Mouse (Mus musculus) erythroblast, embryonic 14.5 days (primary cell): ENCODE data around the gene Cacna1c. TPM values are rescaled to one million over a fixed set of nuclear protein-coding genes. Genes with fewer than 3 reads are reported as not detected.

Source experiments
- H3K27me3 ChIP-seq: 2 replicates; pipeline ENCODE4 v1.6.1; 2012; ENCODE audit warnings: inconsistent platforms; ENCODE audit not compliant: control insufficient read depth
- H3K36me3 ChIP-seq: 2 replicates; pipeline ENCODE4 v1.6.1; 2012; ENCODE audit warnings: mild to moderate bottlenecking, inconsistent platforms; ENCODE audit not compliant: control insufficient read depth
- H3K4me1 ChIP-seq: 2 replicates; pipeline ENCODE4 v1.6.1; 2012; ENCODE audit warnings: inconsistent platforms; ENCODE audit not compliant: control insufficient read depth
- H3K4me3 ChIP-seq: replicated peaks from 2 replicates; pipeline ENCODE3; 2012; ENCODE audit warnings: moderate library complexity, mild to moderate bottlenecking, inconsistent platforms
- H3K9me3 ChIP-seq: 2 replicates; pipeline ENCODE4 v1.6.1; 2012; ENCODE audit warnings: low read length, inconsistent platforms, mixed read lengths; ENCODE audit not compliant: control insufficient read depth
- GATA1 ChIP-seq: IDR thresholded peaks from 2 replicates; pipeline ENCODE4 v1.6.1; 2012; ENCODE audit warnings: low read length, inconsistent platforms, mixed read lengths
- TAL1 ChIP-seq: IDR thresholded peaks from 3 replicates; pipeline ENCODE4 v1.6.1; 2012; ENCODE audit warnings: low read length, inconsistent platforms, mixed read lengths
- polyA plus RNA-seq: library from polyadenylated mRNA; stranded (reverse); fragments of >175 nt; gene quantifications from 2 replicates; pipeline ENCODE4 v1.2.3, GENCODE M21; 2012

The Cacna1c gene
- polyA plus RNA-seq, 1 experiment, result 0.14 TPM

DNA sequence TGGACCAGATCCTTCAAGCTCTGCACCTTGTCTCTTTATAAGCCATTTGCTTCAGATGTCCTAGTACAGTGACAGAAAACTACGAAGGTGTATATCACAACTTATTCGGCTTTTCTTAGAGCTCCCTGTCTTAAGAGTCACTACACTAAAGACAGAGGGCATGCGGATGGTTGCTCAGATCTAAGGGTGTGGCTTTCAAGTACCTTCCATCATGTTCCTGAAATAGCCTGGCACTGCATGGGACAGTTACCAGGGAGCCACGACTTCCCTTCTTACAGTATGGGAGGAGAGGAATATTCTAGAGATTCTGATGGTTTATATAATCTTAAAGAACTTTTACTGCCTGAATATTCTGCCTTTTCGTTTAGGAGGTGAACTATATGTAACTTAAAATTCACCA lies 289.3 kb downstream of the Cacna1c start:
- H3K27me3 ChIP-seq, result no peaks in the 10 kb centered on the region
- H3K9me3 ChIP-seq, result peaks cover 4% of the 10 kb centered on the region; the same call in 1 of the 2 replicates
- H3K4me3 ChIP-seq, result no peak overlapping the region
- no peaks in the 10 kb centered on the region for H3K4me1 ChIP-seq
- TF ChIP-seq TAL1, result no peak
- no peak for TF ChIP-seq GATA1
- H3K36me3 ChIP-seq, result no peaks in the 10 kb centered on the region

DNA sequence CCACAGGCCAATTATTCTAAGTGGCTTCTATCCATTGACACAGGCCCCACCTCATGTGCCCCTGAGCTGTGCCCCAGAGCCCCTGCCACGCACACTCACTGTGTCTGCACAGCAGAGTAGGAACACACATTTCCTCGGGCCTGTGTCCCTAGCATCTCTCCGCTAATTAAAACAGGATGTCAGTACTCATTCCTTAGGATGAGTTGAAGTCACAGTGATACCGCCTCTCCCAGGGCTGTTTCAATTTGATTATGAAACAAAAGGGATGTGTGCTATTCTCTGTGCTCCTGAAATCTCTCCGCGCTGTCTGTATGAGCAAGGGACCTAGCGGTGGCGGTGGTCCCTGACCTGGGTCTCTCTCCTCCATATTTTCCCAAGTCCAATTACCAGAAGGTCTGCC lies 296.5 kb downstream of the Cacna1c start:
- Histone ChIP-seq H3K36me3 (no peaks in the 10 kb centered on the region), H3K4me1 (no peaks in the 10 kb centered on the region), H3K9me3 (no peaks in the 10 kb centered on the region), H3K4me3 (no peak overlapping the region), H3K27me3 (no peaks in the 10 kb centered on the region)
- no peak for TF ChIP-seq TAL1
- TF ChIP-seq GATA1, result no peak

DNA sequence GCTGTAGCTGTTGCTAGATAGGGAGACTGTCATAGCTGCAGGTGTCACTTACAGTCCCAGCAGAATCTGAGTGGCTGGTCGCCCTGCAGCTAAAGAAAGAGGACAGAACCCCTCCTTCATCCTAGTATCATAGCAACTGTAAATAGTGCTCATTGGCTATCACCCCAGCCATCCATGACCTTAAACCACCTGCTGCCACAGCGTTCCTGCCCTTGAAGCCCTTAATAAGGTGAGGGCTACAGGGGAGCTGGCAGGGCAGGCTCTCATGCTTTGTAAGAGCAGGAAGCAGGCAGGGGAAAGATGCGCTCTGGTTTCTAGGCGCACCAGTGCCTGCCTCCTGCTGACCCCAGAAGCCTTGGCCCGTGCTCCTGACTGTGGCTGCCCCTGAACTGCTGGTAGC lies 299.1 kb downstream of the Cacna1c start:
- Histone ChIP-seq H3K4me1 (no peaks in the 10 kb centered on the region), H3K27me3 (no peaks in the 10 kb centered on the region), H3K36me3 (no peaks in the 10 kb centered on the region), H3K4me3 (no peak overlapping the region), H3K9me3 (no peaks in the 10 kb centered on the region)
- TF ChIP-seq TAL1 (no peak), GATA1 (no peak)

DNA sequence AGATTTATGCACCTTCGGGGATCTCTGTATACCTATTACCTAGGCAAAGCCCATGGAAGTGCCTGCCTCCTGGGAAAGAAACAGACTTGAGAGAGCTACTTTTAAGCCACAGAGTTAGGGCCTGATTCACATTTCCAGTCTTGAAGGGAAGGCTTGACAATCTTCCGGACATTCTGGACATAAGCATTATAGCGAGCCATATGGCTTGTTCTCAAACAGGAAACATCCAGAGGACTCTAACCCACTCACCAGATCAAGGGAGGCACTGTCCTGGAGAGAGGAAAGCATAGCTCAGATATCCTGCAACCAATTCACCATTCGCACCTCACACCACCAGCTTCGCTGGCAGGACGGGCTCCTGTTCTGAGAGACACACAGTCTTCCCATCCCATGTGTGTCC lies 302.2 kb downstream of the Cacna1c start:
- H3K4me3 ChIP-seq, result no peak overlapping the region
- H3K27me3 ChIP-seq, result no peaks in the 10 kb centered on the region
- H3K9me3 ChIP-seq, result no peaks in the 10 kb centered on the region
- H3K36me3 ChIP-seq, result no peaks in the 10 kb centered on the region
- no peak for TF ChIP-seq GATA1
- no peak for TF ChIP-seq TAL1
- no peaks in the 10 kb centered on the region for H3K4me1 ChIP-seq

DNA sequence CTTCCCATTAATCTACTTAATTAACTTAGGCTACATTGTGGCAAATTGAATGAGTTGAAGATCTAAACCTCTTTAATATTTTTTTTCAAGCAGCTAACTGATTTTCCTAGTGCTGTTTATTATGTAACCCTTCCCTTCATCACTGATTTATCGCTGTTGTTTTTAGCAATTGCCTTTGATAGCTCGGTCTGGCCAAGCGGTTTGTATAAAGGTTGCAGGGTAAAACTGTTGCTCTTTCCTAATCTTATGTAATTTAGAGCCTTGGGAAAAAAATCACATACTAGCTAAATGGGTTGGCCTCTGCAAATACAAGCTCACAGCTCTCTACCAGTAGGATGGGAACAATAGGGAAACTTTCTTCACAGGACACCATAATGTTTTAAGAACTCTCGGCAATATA lies 306.8 kb downstream of the Cacna1c start:
- no peak for TF ChIP-seq TAL1
- no peaks in the 10 kb centered on the region for H3K4me1 ChIP-seq
- no peaks in the 10 kb centered on the region for H3K27me3 ChIP-seq
- no peak overlapping the region for H3K4me3 ChIP-seq
- H3K36me3 ChIP-seq, result no peaks in the 10 kb centered on the region
- H3K9me3 ChIP-seq, result no peaks in the 10 kb centered on the region

DNA sequence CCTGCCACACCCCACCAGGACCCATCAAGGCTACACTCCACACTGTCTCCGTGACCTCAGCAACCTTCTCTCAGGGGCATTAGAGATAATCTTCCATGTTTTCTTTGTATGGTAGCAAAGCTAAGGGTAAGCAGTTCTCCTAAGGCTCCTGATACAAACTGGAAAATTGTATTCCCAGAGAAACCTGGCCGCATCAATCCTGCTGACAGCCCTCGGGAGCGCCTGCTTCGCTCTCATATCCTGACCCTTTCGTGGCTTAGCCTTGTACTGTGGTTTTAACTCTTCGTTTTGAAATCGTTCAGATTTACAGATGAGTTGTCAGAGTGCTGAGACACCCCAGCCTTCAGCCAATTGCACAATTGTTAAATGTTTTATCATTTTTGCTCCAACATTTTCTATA lies 309.2 kb downstream of the Cacna1c start:
- H3K4me1 ChIP-seq, result no peaks in the 10 kb centered on the region
- H3K27me3 ChIP-seq, result no peaks in the 10 kb centered on the region
- H3K9me3 ChIP-seq, result no peaks in the 10 kb centered on the region
- TF ChIP-seq GATA1 (no peak), TAL1 (no peak)
- no peak overlapping the region for H3K4me3 ChIP-seq
- H3K36me3 ChIP-seq, result no peaks in the 10 kb centered on the region

DNA sequence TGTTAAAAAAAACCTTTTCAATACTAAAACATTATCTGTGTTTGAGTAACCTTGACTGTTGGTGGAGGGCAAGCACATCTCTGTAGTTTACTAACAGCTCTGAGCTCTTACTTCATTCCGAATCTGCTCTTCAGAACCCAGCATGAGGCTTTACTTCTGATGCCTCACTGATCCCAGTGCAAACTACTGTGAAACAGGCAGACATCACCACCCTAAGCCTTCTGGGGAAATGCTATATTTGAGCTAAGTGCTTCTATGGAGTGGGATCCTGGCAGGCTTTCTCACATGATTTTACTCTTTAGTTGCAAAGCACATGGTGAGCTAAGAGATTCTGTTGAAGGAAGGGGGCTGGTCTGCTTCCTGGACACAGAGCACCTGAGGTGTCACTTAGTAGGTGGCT lies 311.3 kb downstream of the Cacna1c start:
- Histone ChIP-seq H3K4me3 (no peak overlapping the region), H3K4me1 (no peaks in the 10 kb centered on the region), H3K27me3 (no peaks in the 10 kb centered on the region), H3K36me3 (no peaks in the 10 kb centered on the region), H3K9me3 (no peaks in the 10 kb centered on the region)
- TF ChIP-seq GATA1, result no peak
- no peak for TF ChIP-seq TAL1

DNA sequence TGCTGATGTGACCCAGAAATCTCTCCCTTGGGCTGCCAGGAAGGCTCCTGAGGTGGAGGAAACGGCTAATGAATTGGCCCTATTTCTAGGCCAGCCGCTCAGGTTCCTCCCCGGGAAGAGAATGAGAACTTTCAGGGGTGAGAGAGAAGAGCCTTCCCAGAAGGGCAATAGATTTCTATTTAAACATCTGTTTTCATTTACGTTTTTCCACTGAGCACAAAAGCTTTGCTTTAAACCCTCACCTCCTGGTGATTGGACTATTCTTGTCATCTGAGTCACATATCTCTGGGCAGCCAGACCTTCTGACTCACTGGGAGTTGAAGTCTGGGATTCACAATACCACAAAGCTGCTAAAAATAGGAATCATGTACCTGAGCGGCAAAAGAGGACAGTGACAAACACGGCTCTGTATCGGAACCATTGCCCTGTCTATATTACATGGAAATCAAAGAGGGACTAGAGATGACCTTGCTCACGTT lies 312.1 kb downstream of the Cacna1c start:
- Histone ChIP-seq H3K36me3 (no peaks in the 10 kb centered on the region), H3K27me3 (no peaks in the 10 kb centered on the region), H3K4me3 (no peak overlapping the region), H3K9me3 (no peaks in the 10 kb centered on the region), H3K4me1 (no peaks in the 10 kb centered on the region)
- TF ChIP-seq GATA1 (no peak), TAL1 (no peak)

DNA sequence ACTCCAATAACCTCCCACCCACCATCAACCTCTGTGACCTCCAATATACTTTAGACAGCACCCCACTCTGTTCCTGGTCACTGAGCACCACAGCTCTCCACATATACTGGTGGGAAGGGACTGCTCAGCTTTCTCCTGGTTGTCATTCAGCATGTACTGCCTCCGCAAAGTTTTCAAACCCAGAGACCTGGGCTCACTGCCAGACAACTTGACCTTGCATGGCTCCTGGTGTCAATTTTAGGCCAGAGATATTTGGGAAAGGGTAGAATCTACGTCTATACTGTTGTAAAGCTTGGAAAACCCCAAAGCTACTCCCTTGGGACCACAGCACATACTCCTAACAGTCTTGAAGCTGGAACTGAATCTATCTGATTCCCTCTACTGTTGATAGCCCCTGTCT lies 320.0 kb downstream of the Cacna1c start:
- no peaks in the 10 kb centered on the region for H3K9me3 ChIP-seq

DNA sequence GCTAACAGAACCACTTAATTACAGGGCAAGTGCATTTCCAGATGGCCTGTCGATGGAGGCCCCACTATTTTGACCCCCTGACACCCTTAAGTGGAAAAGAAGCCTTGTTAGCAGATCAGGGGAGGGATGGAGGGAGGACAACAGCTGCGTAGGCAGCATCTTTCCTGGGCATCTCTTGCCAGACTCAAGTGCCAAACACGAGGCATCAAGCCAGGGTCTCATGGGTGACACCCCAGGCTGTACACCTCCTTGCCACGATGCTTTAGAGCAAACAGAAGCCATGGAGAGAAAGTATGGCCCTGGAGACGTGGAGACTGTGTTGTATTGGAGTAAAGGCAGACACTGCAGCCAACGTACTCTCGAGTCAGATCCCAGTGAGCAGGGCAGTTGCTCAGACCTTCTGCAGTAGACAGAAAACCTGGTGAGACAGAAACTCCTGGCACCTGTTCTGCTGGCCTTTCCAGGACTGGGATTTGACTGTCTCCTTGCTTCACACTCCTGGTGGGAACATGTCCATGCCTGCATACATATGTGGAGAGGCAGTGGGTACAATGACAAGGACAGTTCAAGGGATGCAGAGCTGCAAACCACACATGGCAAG lies 325.9 kb downstream of the Cacna1c start:
- H3K4me3 ChIP-seq, result no peak overlapping the region
- no peaks in the 10 kb centered on the region; the same call in 1 of the 2 replicates for H3K4me1 ChIP-seq
- no peaks in the 10 kb centered on the region for H3K36me3 ChIP-seq
- TF ChIP-seq TAL1, result no peak
- TF ChIP-seq GATA1, result no peak
- H3K27me3 ChIP-seq, result no peaks in the 10 kb centered on the region
- no peaks in the 10 kb centered on the region for H3K9me3 ChIP-seq

More for the DNA sequence above, 320.0 kb downstream of the Cacna1c start:
- TF ChIP-seq TAL1 (no peak), GATA1 (no peak)
- Histone ChIP-seq H3K4me1 (no peaks in the 10 kb centered on the region), H3K4me3 (no peak overlapping the region), H3K36me3 (no peaks in the 10 kb centered on the region), H3K27me3 (no peaks in the 10 kb centered on the region)
